In the genomic region with DNA sequence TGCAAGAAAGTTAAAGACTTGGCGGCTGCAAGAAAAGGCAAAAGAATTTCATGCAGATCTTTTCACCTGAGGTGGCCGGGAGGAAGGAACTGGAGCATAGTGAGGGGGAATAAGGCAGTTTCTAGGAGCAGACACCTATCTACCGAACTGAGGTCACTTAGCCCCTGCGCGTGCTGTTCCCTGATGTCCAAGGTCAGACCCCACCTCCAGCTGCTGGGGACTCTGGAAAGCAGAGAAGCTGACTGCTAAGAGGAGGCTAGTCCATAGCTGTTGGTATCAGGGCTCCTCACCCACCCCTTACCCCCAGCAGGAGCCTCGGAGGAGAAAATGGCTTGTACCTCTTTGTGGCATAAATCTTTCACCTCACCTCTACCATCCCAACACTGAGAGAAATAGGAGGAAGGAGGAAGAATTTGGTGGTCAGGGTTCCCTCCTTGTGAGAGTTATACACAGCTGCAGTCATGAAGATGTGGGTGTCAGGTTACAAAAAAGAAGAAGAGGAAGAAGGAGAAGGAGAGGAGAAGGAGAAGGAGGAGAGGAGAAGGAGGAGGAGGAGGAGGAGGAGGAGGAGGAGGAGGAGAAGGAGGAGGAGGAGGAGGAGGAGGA, we compare ENCODE assay signal across 8 mouse cellular contexts. TPM values are rescaled to one million over a fixed set of nuclear protein-coding genes. Genes with fewer than 3 reads are reported as not detected.
DNase-seq lines count a peak whose midpoint lies in the region; ATAC-seq and TF ChIP-seq lines count a peak whose summit lies in the region.

No protein-coding gene starts in this region.

- H3K9ac ChIP-seq in heart, embryonic 12.5 days = peak overlapping the region; percentile 55
- H3K9ac ChIP-seq in ES-Bruce4 (ENCODE audit: low read depth, poor library complexity, severe bottlenecking) = peak overlapping the region; percentile 26
- no peak overlapping the region for H3K9ac ChIP-seq in forebrain, embryonic 16.5 days (replicated peaks; ENCODE audit: low read depth, low read length)
- H3K9ac ChIP-seq in liver, embryonic 16.5 days (ENCODE audit: low read depth, low read length) = no peak overlapping the region

- H3K36me3 ChIP-seq in heart, embryonic 12.5 days = no peaks in the 10 kb centered on the region
- no peaks in the 10 kb centered on the region for H3K36me3 ChIP-seq in ES-Bruce4 (ENCODE audit: control insufficient read depth, insufficient read depth, low read length, poor library complexity, severe bottlenecking)
- H3K36me3 ChIP-seq in forebrain, embryonic 16.5 days (ENCODE audit: control insufficient read depth, insufficient read depth) = no peaks in the 10 kb centered on the region
- no peaks in the 10 kb centered on the region for H3K36me3 ChIP-seq in liver, embryonic 16.5 days (ENCODE audit: control insufficient read depth, insufficient read depth)

- H3K4me1 ChIP-seq in heart, embryonic 12.5 days (replicated peaks) = peaks cover 19% of the 10 kb centered on the region
- H3K4me1 ChIP-seq in ES-Bruce4 (ENCODE audit: control insufficient read depth, insufficient read depth, low read length) = peaks cover 3% of the 10 kb centered on the region
- 0 out of 2 replicates have a peak, but pooled peaks cover 6% of the 10 kb centered on the region for H3K4me1 ChIP-seq in forebrain, embryonic 16.5 days (replicated peaks; ENCODE audit: control insufficient read depth, insufficient read depth, low read length)
- peaks cover 7% of the 10 kb centered on the region for H3K4me1 ChIP-seq in liver, embryonic 16.5 days (ENCODE audit: control insufficient read depth, low read depth, low read length)

- ATAC-seq in heart, embryonic 12.5 days (ENCODE audit: insufficient number of reproducible peaks, low FRiP score) = no peak
- peak; percentile 22 for ATAC-seq in forebrain, embryonic 16.5 days
- ATAC-seq in liver, embryonic 16.5 days (ENCODE audit: low read depth) = no peak
- no peak for ATAC-seq in erythroid progenitor cell, adult 5-6 weeks (replicated peaks; ENCODE audit: low FRiP score, poor library complexity, severe bottlenecking)

- WGBS in heart, embryonic 12.5 days = 2% methylated on average over 6 of the region's 6 CpGs
- WGBS in forebrain, embryonic 16.5 days = 2% methylated on average over 6 of the region's 6 CpGs
- WGBS in liver, embryonic 16.5 days (ENCODE audit: insufficient replicate concordance) = 2% methylated on average over 6 of the region's 6 CpGs

- peak overlapping the region; percentile 91 for H3K27ac ChIP-seq in heart, embryonic 12.5 days (ENCODE audit: poor library complexity, severe bottlenecking)
- peak overlapping the region; percentile 90 for H3K27ac ChIP-seq in ES-Bruce4 (ENCODE audit: insufficient read depth, low read length)
- no peak overlapping the region for H3K27ac ChIP-seq in forebrain, embryonic 16.5 days (ENCODE audit: low read length)
- no peak overlapping the region for H3K27ac ChIP-seq in liver, embryonic 16.5 days (ENCODE audit: low read length)

- H3K4me2 ChIP-seq in heart, embryonic 12.5 days = peak overlapping the region; percentile 85
- H3K4me2 ChIP-seq in forebrain, embryonic 16.5 days (ENCODE audit: low read length) = peak overlapping the region; percentile 78
- peak overlapping the region; percentile 75 for H3K4me2 ChIP-seq in liver, embryonic 16.5 days (ENCODE audit: low read depth, low read length)

- TF ChIP-seq POLR2A in ES-Bruce4 (IDR thresholded peaks at IDR 0.05; ENCODE audit: insufficient read depth, low read length) = peak; percentile 45

- H3K4me3 ChIP-seq in heart, embryonic 12.5 days = peak overlapping the region; percentile 50
- H3K4me3 ChIP-seq in ES-Bruce4 (ENCODE audit: low read depth, low read length) = peak overlapping the region; percentile 67
- peak overlapping the region; percentile 46; the same call in 1 of the 2 replicates for H3K4me3 ChIP-seq in forebrain, embryonic 16.5 days (replicated peaks; ENCODE audit: low read length)
- H3K4me3 ChIP-seq in liver, embryonic 16.5 days (ENCODE audit: low read depth, low read length) = peak overlapping the region; percentile 53

- no peaks in the 10 kb centered on the region for H3K27me3 ChIP-seq in heart, embryonic 12.5 days (replicated peaks)
- H3K27me3 ChIP-seq in ES-Bruce4 (ENCODE audit: control insufficient read depth, insufficient read depth, low read length, poor library complexity, severe bottlenecking) = no peaks in the 10 kb centered on the region
- H3K27me3 ChIP-seq in forebrain, embryonic 16.5 days (replicated peaks; ENCODE audit: control insufficient read depth, insufficient read depth, low read length) = no peaks in the 10 kb centered on the region
- H3K27me3 ChIP-seq in liver, embryonic 16.5 days (ENCODE audit: control insufficient read depth, insufficient read depth, low read depth, low read length) = peaks cover 18% of the 10 kb centered on the region

- TF ChIP-seq EP300 in ES-Bruce4 (IDR thresholded peaks at IDR 0.05; ENCODE audit: insufficient read depth, low read depth, low read length) = no peak

- H3K9me3 ChIP-seq in heart, embryonic 12.5 days (replicated peaks) = no peaks in the 10 kb centered on the region
- no peaks in the 10 kb centered on the region for H3K9me3 ChIP-seq in ES-Bruce4 (replicated peaks; ENCODE audit: control insufficient read depth, insufficient read depth, low read length, poor library complexity, severe bottlenecking)
- no peaks in the 10 kb centered on the region for H3K9me3 ChIP-seq in forebrain, embryonic 16.5 days (ENCODE audit: control insufficient read depth, low read length)
- H3K9me3 ChIP-seq in liver, embryonic 16.5 days (replicated peaks; ENCODE audit: control insufficient read depth, low read length) = no peaks in the 10 kb centered on the region

- TF ChIP-seq CTCF in ES-Bruce4 (IDR thresholded peaks at IDR 0.05; ENCODE audit: low read depth, low read length) = no peak

- no peak for DNase-seq in heart, postnatal 4 days
- DNase-seq in adrenal gland, postnatal 14 days = no peak
- no peak for DNase-seq in right cerebral cortex, postnatal 36 days (ENCODE audit: low spot score in 2 of 2)

RNA-seq across cellular contexts. Expression of a gene that starts 31.3 kb away (rescaled TPM):
- polyA plus RNA-seq in heart, embryonic 12.5 days (2016; fragmentation: Nextera tagmentation; extraction: Ambion mirVana) = 30.5 and 33.0 TPM in 2 replicates
- 10 to 100 TPM; 43.2 to 48.2 TPM for total RNA-seq in heart, postnatal 4 days (2021)
- polyA plus RNA-seq in ES-Bruce4 (2011; ENCODE audit: insufficient read depth, insufficient read length, low read depth, missing spikeins) = 72.0 and 77.6 TPM in 2 replicates
- 33.2 and 39.6 TPM in 2 replicates for polyA plus RNA-seq in forebrain, embryonic 16.5 days (2015; fragmentation: Nextera tagmentation; extraction: Ambion mirVana)
- 14.5 and 14.9 TPM in 2 replicates for polyA plus RNA-seq in liver, embryonic 16.5 days (2015; fragmentation: Nextera tagmentation; extraction: Ambion mirVana)
- total RNA-seq in adrenal gland, postnatal 14 days (2021) = 43.0 and 44.7 TPM in 2 replicates
- 43.6 and 54.9 TPM in 2 replicates for total RNA-seq in erythroid progenitor cell, adult 5-6 weeks (2015; ENCODE audit: low replicate concordance)
- total RNA-seq in erythroid progenitor cell, adult 5-6 weeks (2017; ENCODE audit: low replicate concordance) = 31.5 and 32.0 TPM in 2 replicates

RNA-seq across cellular contexts. Expression of a gene that starts 50.1 kb away (rescaled TPM):
- polyA plus RNA-seq in heart, embryonic 12.5 days (2016; fragmentation: Nextera tagmentation; extraction: Ambion mirVana) = not detected in 2 replicates
- total RNA-seq in heart, postnatal 4 days (2021) = not detected
- not detected in 2 replicates for polyA plus RNA-seq in ES-Bruce4 (2011; ENCODE audit: insufficient read depth, insufficient read length, low read depth, missing spikeins)
- polyA plus RNA-seq in forebrain, embryonic 16.5 days (2015; fragmentation: Nextera tagmentation; extraction: Ambion mirVana) = not detected in 2 replicates
- polyA plus RNA-seq in liver, embryonic 16.5 days (2015; fragmentation: Nextera tagmentation; extraction: Ambion mirVana) = not detected in 2 replicates
- total RNA-seq in adrenal gland, postnatal 14 days (2021) = not detected in 2 replicates
- total RNA-seq in erythroid progenitor cell, adult 5-6 weeks (2015; ENCODE audit: low replicate concordance) = not detected in 2 replicates
- total RNA-seq in erythroid progenitor cell, adult 5-6 weeks (2017; ENCODE audit: low replicate concordance) = not detected in 2 replicates

Comparison
In these comparisons a context has a peak if more than half of its experiments do, and no peak if none do; other contexts are left out.
1. H3K27ac ChIP-seq: peak in heart, embryonic 12.5 days (single experiment) and ES-Bruce4 (single experiment); none in forebrain, embryonic 16.5 days (single experiment) and liver, embryonic 16.5 days (single experiment).
2. H3K9ac ChIP-seq: peak in heart, embryonic 12.5 days (single experiment) and ES-Bruce4 (single experiment); none in forebrain, embryonic 16.5 days (single experiment) and liver, embryonic 16.5 days (single experiment).
3. Peak in every context shown above with its lines, with median percentiles within 50 percentile points of each other: H3K4me2 ChIP-seq and H3K4me3 ChIP-seq.